Mouse (Mus musculus) megakaryocyte-erythroid progenitor cell, adult 5-6 weeks (primary cell): Measurements from ENCODE around the gene Cacnb3. TPM values are rescaled to one million over a fixed set of nuclear protein-coding genes. Genes with fewer than 3 reads are reported as not detected.

Experiments
- total RNA-seq, 2 experiments: library from RNA; stranded (forward) in 1 of 2; stranded (reverse) in 1 of 2; fragments of 200-1000, 215-1000 nt in 1 of 2; fragments of >200 nt in 1 of 2; fragmentation: Nextera tagmentation in 1 of 2; gene quantifications; 2 replicates each; pipeline ENCODE4 v1.2.3; 2014 to 2017

The Cacnb3 gene
- total RNA-seq, 2 experiments from 2014 or later = not detected

Other genes starting within 250 kb of the Cacnb3 start
- not detected in 2 replicates for gene Olfr283, start 249.9 kb upstream of the Cacnb3 start, total RNA-seq (2014; fragmentation: Nextera tagmentation)
- gene Olfr283, start 249.9 kb upstream of the Cacnb3 start, total RNA-seq (2017) = not detected in 2 replicates
- gene Olfr282, start 199.6 kb upstream of the Cacnb3 start, total RNA-seq (2014; fragmentation: Nextera tagmentation) = not detected in 2 replicates
- not detected in 2 replicates for gene Olfr282, start 199.6 kb upstream of the Cacnb3 start, total RNA-seq (2017)
- gene Olfr281, start 178.3 kb upstream of the Cacnb3 start, total RNA-seq (2014; fragmentation: Nextera tagmentation) = not detected in 2 replicates
- gene Olfr281, start 178.3 kb upstream of the Cacnb3 start, total RNA-seq (2017) = not detected in 2 replicates
- gene OR5BS1P, start 160.9 kb upstream of the Cacnb3 start, total RNA-seq (2014; fragmentation: Nextera tagmentation) = not detected in 2 replicates
- not detected in 2 replicates for gene OR5BS1P, start 160.9 kb upstream of the Cacnb3 start, total RNA-seq (2017)
- not detected in 2 replicates for gene Lalba, start 148.1 kb upstream of the Cacnb3 start, total RNA-seq (2014; fragmentation: Nextera tagmentation)
- not detected in 2 replicates for gene Lalba, start 148.1 kb upstream of the Cacnb3 start, total RNA-seq (2017)
- not detected in 2 replicates for gene Olfr279, start 138.4 kb upstream of the Cacnb3 start, total RNA-seq (2014; fragmentation: Nextera tagmentation)
- not detected in 2 replicates for gene Olfr279, start 138.4 kb upstream of the Cacnb3 start, total RNA-seq (2017)
- gene Kansl2, start 96.6 kb upstream of the Cacnb3 start, total RNA-seq (2014; fragmentation: Nextera tagmentation) = 68.9 and 73.0 TPM in 2 replicates
- gene Kansl2, start 96.6 kb upstream of the Cacnb3 start, total RNA-seq (2017) = 54.4 and 57.7 TPM in 2 replicates
- gene Ccnt1, start 59.9 kb upstream of the Cacnb3 start, total RNA-seq (2014; fragmentation: Nextera tagmentation) = 66.8 and 70.7 TPM in 2 replicates
- 80.8 and 88.3 TPM in 2 replicates for gene Ccnt1, start 59.9 kb upstream of the Cacnb3 start, total RNA-seq (2017)
- gene 4930415O20Rik, start 59.8 kb upstream of the Cacnb3 start, total RNA-seq (2014; fragmentation: Nextera tagmentation) = not detected in 2 replicates
- gene 4930415O20Rik, start 59.8 kb upstream of the Cacnb3 start, total RNA-seq (2017) = not detected in 2 replicates
- gene Adcy6, start 20.8 kb upstream of the Cacnb3 start, total RNA-seq (2014; fragmentation: Nextera tagmentation) = 55.8 and 57.2 TPM in 2 replicates
- 28.8 and 45.9 TPM in 2 replicates for gene Adcy6, start 20.8 kb upstream of the Cacnb3 start, total RNA-seq (2017)
- gene Ddx23, start 32.1 kb downstream of the Cacnb3 start, total RNA-seq (2014; fragmentation: Nextera tagmentation) = 79.8 and 96.4 TPM in 2 replicates
- 152 and 181 TPM in 2 replicates for gene Ddx23, start 32.1 kb downstream of the Cacnb3 start, total RNA-seq (2017)
- 0.64 TPM in 1 of 2 replicates, not detected in the other for gene Rnd1, start 46.6 kb downstream of the Cacnb3 start, total RNA-seq (2014; fragmentation: Nextera tagmentation)
- 0.61 TPM in 1 of 2 replicates, not detected in the other for gene Rnd1, start 46.6 kb downstream of the Cacnb3 start, total RNA-seq (2017)
- not detected in 2 replicates for gene Ccdc65, start 77.4 kb downstream of the Cacnb3 start, total RNA-seq (2014; fragmentation: Nextera tagmentation)
- not detected in 2 replicates for gene Ccdc65, start 77.4 kb downstream of the Cacnb3 start, total RNA-seq (2017)
- 5.5 and 6.1 TPM in 2 replicates for gene Fkbp11, start 97.4 kb downstream of the Cacnb3 start, total RNA-seq (2014; fragmentation: Nextera tagmentation)
- 5.8 and 6.9 TPM in 2 replicates for gene Fkbp11, start 97.4 kb downstream of the Cacnb3 start, total RNA-seq (2017)
- 22.5 and 23.2 TPM in 2 replicates for gene Arf3, start 132.4 kb downstream of the Cacnb3 start, total RNA-seq (2014; fragmentation: Nextera tagmentation)
- gene Arf3, start 132.4 kb downstream of the Cacnb3 start, total RNA-seq (2017) = 16.9 and 22.1 TPM in 2 replicates
- gene Wnt10b, start 147.3 kb downstream of the Cacnb3 start, total RNA-seq (2014; fragmentation: Nextera tagmentation) = not detected in 2 replicates
- gene Wnt10b, start 147.3 kb downstream of the Cacnb3 start, total RNA-seq (2017) = not detected in 2 replicates
- not detected in 2 replicates for gene Wnt1, start 159.0 kb downstream of the Cacnb3 start, total RNA-seq (2014; fragmentation: Nextera tagmentation)
- gene Wnt1, start 159.0 kb downstream of the Cacnb3 start, total RNA-seq (2017) = not detected in 2 replicates
- not detected in 2 replicates for gene Ddn, start 178.7 kb downstream of the Cacnb3 start, total RNA-seq (2014; fragmentation: Nextera tagmentation)
- gene Ddn, start 178.7 kb downstream of the Cacnb3 start, total RNA-seq (2017) = 0.08 TPM in 1 of 2 replicates, not detected in the other
- 61.3 and 121 TPM in 2 replicates for gene Prkag1, start 200.7 kb downstream of the Cacnb3 start, total RNA-seq (2014; fragmentation: Nextera tagmentation)
- 120 and 143 TPM in 2 replicates for gene Prkag1, start 200.7 kb downstream of the Cacnb3 start, total RNA-seq (2017)
- gene Kmt2d, start 240.4 kb downstream of the Cacnb3 start, total RNA-seq (2014; fragmentation: Nextera tagmentation) = 55.2 and 72.7 TPM in 2 replicates
- 27.5 and 31.8 TPM in 2 replicates for gene Kmt2d, start 240.4 kb downstream of the Cacnb3 start, total RNA-seq (2017)